Mouse (Mus musculus): Measurements from ENCODE around the gene Ide. TPM values are rescaled to one million over a fixed set of nuclear protein-coding genes. Genes with fewer than 3 reads are reported as not detected.
A peak's percentile ranks its signal among the peaks of the same experiment; 100 is the strongest.

Gene Ide
- polyA plus RNA-seq, 1 experiment from 2014 or later, result 43.2 TPM

DNA sequence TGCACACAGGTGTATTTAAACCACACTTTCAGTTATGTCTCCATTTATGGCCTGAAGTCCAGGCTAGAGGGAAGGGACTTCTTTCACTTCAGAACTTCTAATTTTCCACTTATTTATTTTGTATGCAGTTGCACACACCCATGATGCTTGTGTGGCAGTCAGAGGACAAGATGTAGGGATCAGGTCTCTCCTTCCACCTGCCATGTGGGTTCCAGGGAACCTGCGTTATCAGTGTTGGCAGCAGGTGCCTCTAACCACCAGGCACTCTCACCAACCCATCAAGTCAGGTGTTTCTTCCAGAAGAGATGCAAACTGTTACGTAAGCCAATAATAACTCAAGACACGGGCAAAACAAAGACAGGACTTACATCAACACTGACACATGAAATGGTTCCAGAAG, 35.9 kb downstream of the Ide start:
- H3K27ac ChIP-seq (replicated peaks), result no peak overlapping the region
- no peaks in the 10 kb centered on the region for H3K27me3 ChIP-seq
- no peaks in the 10 kb centered on the region for H3K4me1 ChIP-seq (replicated peaks)
- ATAC-seq (ENCODE audit: low FRiP score, low read depth), result no peak
- WGBS, result 85% methylated on average over 3 of the region's 3 CpGs
- H3K9ac ChIP-seq, result no peak overlapping the region
- no peaks in the 10 kb centered on the region for H3K9me3 ChIP-seq
- no peaks in the 10 kb centered on the region for H3K36me3 ChIP-seq
- no peak overlapping the region for H3K4me3 ChIP-seq
- H3K4me2 ChIP-seq, result no peak overlapping the region

DNA sequence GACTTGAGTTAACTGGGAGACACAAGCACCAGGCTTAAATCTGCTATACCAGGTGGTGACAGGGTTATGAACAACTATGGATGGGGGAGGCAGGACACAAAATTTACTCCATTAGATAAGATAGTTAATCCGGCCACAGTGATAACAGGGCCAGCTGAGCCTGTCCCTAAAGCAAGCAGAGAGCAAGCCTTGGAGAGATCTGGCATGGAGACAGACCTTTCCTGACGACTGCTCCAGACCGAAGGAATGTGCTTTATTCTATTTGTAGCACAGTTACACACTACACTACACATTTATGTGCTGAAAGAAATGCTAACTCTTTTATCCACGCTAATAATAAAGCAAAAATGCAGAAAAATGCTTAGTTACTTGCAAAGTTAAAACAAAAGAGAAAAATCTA, 46.0 kb downstream of the Ide start:
- H3K9ac ChIP-seq, result no peak overlapping the region
- no peak overlapping the region for H3K4me3 ChIP-seq
- no peaks in the 10 kb centered on the region for H3K9me3 ChIP-seq
- no peaks in the 10 kb centered on the region for H3K27me3 ChIP-seq
- H3K27ac ChIP-seq (replicated peaks), result no peak overlapping the region
- WGBS, result 78% methylated on average over 4 of the region's 4 CpGs
- no peaks in the 10 kb centered on the region for H3K4me1 ChIP-seq (replicated peaks)
- ATAC-seq (ENCODE audit: low FRiP score, low read depth), result no peak
- peaks cover 12% of the 10 kb centered on the region; the same call in 1 of the 2 replicates for H3K36me3 ChIP-seq
- H3K4me2 ChIP-seq, result no peak overlapping the region

GRCm38 (mm10) chr19:37290906-37291305, 46.7 kb downstream of the Ide start:
- no peak overlapping the region for H3K9ac ChIP-seq
- no peaks in the 10 kb centered on the region for H3K9me3 ChIP-seq
- no peak overlapping the region for H3K27ac ChIP-seq (replicated peaks)
- H3K4me3 ChIP-seq, result no peak overlapping the region
- H3K36me3 ChIP-seq, result peaks cover 13% of the 10 kb centered on the region; the same call in 1 of the 2 replicates
- ATAC-seq (ENCODE audit: low FRiP score, low read depth), result no peak
- no peaks in the 10 kb centered on the region for H3K27me3 ChIP-seq
- 92% methylated on average over 8 of the region's 8 CpGs for WGBS
- no peak overlapping the region for H3K4me2 ChIP-seq
- no peaks in the 10 kb centered on the region for H3K4me1 ChIP-seq (replicated peaks)

DNA sequence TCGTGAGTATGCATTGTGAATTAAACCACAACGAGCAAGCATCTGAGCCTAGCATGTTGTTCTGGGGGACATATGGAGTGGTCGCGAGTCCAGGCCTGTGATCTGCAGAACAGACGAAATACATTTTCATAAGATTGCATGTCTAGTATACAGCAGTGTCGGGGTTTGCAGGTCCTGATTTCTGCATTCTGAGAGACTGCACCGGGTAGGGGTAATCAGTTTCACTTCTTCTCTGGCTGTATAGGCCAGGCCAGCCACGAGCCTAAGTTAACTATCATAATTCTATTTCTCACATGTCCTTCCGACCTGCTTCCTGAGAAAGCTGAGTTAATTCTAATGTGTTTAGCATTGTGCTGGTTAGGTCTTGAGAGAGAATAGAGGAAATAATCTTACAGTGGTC, 52.9 kb downstream of the Ide start:
- Histone ChIP-seq H3K4me1 (replicated peaks) (no peaks in the 10 kb centered on the region), H3K4me3 (no peak overlapping the region), H3K9me3 (no peaks in the 10 kb centered on the region), H3K27me3 (no peaks in the 10 kb centered on the region), H3K36me3 (peaks cover 42% of the 10 kb centered on the region), H3K27ac (replicated peaks) (no peak overlapping the region), H3K4me2 (no peak overlapping the region), H3K9ac (no peak overlapping the region)
- ATAC-seq (ENCODE audit: low FRiP score, low read depth), result no peak
- 96% methylated on average over 9 of the region's 9 CpGs for WGBS

- Histone ChIP-seq H3K4me3 (no peak overlapping the region), H3K36me3 (peaks cover 51% of the 10 kb centered on the region), H3K27me3 (no peaks in the 10 kb centered on the region), H3K27ac (replicated peaks) (no peak overlapping the region), H3K4me2 (no peak overlapping the region), H3K9me3 (no peaks in the 10 kb centered on the region), H3K4me1 (replicated peaks) (no peaks in the 10 kb centered on the region), H3K9ac (no peak overlapping the region)
- ATAC-seq (ENCODE audit: low FRiP score, low read depth), result no peak
- WGBS, result 95% methylated on average over 6 of the region's 6 CpGs
Observed at GRCm38 (mm10) chr19:37283166-37283565, 54.5 kb downstream of the Ide start.

GRCm38 (mm10) chr19:37281710-37282109, 55.9 kb downstream of the Ide start:
- H3K4me1 ChIP-seq (replicated peaks), result no peaks in the 10 kb centered on the region
- no peaks in the 10 kb centered on the region for H3K9me3 ChIP-seq
- 97% methylated on average over 1 of the region's 1 CpGs for WGBS
- H3K36me3 ChIP-seq, result peaks cover 54% of the 10 kb centered on the region
- no peak overlapping the region for H3K9ac ChIP-seq
- no peak overlapping the region for H3K27ac ChIP-seq (replicated peaks)
- no peaks in the 10 kb centered on the region for H3K27me3 ChIP-seq
- no peak overlapping the region for H3K4me2 ChIP-seq
- no peak for ATAC-seq (ENCODE audit: low FRiP score, low read depth)
- no peak overlapping the region for H3K4me3 ChIP-seq

DNA sequence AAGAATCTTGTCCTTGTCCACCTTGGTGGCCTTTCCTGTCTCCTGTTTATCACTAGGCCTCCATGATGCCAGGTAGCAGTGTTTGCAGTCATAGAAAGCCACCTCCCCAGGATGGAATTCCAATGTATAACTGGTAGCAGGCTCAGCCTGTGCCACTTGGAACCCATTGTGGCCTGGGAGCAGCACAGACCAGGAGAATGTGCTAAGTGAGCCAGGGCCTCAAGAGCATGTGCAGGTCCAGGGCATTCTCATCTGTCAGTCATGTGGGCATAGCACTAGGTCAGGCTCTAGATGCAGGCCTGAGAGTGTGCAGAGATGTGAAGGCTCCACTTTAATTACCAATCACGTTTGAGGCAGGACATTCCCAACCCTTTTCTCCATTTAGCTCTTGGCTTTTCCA, 58.5 kb downstream of the Ide start:
- Histone ChIP-seq H3K9ac (no peak overlapping the region), H3K9me3 (no peaks in the 10 kb centered on the region), H3K4me3 (no peak overlapping the region), H3K27ac (replicated peaks) (no peak overlapping the region), H3K36me3 (peaks cover 49% of the 10 kb centered on the region), H3K4me1 (replicated peaks) (no peaks in the 10 kb centered on the region), H3K4me2 (no peak overlapping the region), H3K27me3 (no peaks in the 10 kb centered on the region)
- WGBS, result 83% methylated on average over 1 of the region's 1 CpGs
- no peak for ATAC-seq (ENCODE audit: low FRiP score, low read depth)

GRCm38 (mm10) chr19:37275555-37275954, 62.1 kb downstream of the Ide start:
- no peaks in the 10 kb centered on the region for H3K4me1 ChIP-seq (replicated peaks)
- ATAC-seq (ENCODE audit: low FRiP score, low read depth), result no peak
- peaks cover 35% of the 10 kb centered on the region for H3K36me3 ChIP-seq
- H3K9ac ChIP-seq, result no peak overlapping the region
- no peak overlapping the region for H3K4me2 ChIP-seq
- WGBS, result 93% methylated on average over 9 of the region's 9 CpGs
- H3K27me3 ChIP-seq, result no peaks in the 10 kb centered on the region
- H3K9me3 ChIP-seq, result no peaks in the 10 kb centered on the region
- no peak overlapping the region for H3K27ac ChIP-seq (replicated peaks)
- no peak overlapping the region for H3K4me3 ChIP-seq

GRCm38 (mm10) chr19:37269106-37269505, 68.5 kb downstream of the Ide start:
- H3K27me3 ChIP-seq, result no peaks in the 10 kb centered on the region
- no peak overlapping the region for H3K27ac ChIP-seq (replicated peaks)
- no peak overlapping the region for H3K4me2 ChIP-seq
- peaks cover 11% of the 10 kb centered on the region for H3K36me3 ChIP-seq
- no peak overlapping the region for H3K4me3 ChIP-seq
- WGBS, result 93% methylated on average over 16 of the region's 16 CpGs
- H3K9me3 ChIP-seq, result no peaks in the 10 kb centered on the region
- H3K9ac ChIP-seq, result no peak overlapping the region
- ATAC-seq (ENCODE audit: low FRiP score, low read depth), result no peak
- peaks cover 7% of the 10 kb centered on the region for H3K4me1 ChIP-seq (replicated peaks)

DNA sequence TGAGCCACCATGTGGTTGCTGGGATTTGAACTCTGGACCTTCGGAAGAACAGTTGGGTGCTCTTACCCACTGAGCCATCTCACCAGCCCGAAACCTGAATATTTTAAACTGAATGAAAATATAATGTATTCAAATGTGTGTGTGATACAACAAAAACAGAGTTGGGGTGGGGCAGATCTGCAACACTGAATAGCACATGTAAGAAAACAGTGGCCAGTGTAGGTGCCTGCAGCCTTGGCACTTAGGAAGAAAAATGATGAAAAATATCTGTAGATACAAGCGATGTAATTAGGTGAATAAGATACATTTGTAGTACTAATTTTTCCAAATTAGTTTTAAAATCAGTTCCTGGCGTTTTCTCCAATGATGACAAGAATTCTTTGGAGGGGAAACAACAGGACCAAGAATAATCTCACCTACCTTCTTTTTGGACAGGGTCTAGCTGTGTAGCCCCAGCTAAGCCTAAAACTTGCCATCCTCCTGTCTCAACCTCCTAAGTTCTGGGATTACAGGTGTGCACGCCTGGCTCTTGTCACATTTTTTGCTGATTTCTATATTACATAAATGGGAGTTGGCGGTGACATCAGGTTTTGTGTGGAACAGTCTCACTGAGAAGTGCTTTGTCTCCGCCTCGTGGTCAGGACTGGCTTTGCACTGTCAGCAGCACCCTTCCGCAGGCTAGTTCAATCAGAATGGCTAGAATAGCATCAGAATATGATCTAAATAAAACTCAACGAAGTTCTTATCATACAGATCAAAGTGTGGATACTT, 72.1 kb downstream of the Ide start:
- Histone ChIP-seq H3K36me3 (peaks cover 11% of the 10 kb centered on the region), H3K4me1 (replicated peaks) (peaks cover 10% of the 10 kb centered on the region), H3K9me3 (no peaks in the 10 kb centered on the region), H3K4me3 (no peak overlapping the region), H3K27me3 (no peaks in the 10 kb centered on the region), H3K27ac (replicated peaks) (no peak overlapping the region), H3K9ac (no peak overlapping the region), H3K4me2 (peak overlapping the region; percentile 24; the same call in 1 of the 2 replicates)
- peak; percentile 89 for ATAC-seq (ENCODE audit: low FRiP score, low read depth)
- 30% methylated on average over 10 of the region's 10 CpGs for WGBS

DNA sequence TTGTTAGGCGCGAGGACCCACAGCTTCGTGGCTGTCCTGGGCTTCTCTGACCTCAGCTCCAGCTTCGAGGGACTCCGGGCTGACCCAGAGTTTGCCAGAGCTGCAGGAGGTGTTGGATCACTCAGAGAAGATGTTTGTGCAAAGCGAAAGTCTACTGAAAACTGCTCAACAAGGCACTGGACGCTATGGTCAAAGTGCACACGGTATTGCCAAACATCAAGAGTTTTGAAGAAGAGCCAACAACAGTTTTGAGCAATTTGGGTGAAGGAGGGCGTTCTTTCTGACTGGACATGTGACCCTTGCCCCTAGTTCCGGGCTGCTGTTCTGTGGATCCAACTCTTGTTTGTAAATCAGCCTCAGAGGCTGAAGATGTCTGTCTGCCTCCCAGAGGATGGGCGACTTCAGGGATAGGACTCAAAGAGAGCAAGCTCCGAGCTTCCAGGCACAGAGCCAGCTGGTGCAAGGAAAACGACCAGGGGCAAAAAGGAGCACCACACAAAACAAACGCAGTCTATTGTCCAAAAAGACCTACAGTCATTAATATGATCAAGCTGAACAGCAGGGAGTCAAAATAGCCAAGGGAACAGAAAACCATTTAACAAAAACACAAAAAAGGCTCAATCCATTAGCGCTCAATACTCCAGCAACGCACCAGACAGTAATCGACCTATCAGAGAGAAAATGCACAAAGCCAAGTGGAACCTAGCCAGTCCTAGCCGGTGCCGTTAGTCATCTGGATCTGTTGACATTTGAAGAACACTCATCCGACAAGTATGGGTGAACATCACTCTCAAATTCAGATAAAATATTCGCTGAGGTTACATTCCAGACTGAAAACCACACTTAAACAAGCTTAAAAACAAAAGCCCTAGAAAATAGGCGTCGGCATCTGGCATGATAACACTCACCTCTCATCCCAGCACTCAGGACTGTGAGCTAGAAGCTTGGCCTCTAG, 73.4 kb downstream of the Ide start:
- Histone ChIP-seq H3K4me3 (no peak overlapping the region), H3K4me1 (replicated peaks) (peaks cover 10% of the 10 kb centered on the region), H3K9me3 (no peaks in the 10 kb centered on the region), H3K27ac (replicated peaks) (no peak overlapping the region), H3K27me3 (no peaks in the 10 kb centered on the region; the same call in 1 of the 2 replicates), H3K4me2 (peak overlapping the region; percentile 28), H3K36me3 (peaks cover 8% of the 10 kb centered on the region), H3K9ac (no peak overlapping the region)
- 39% methylated on average over 23 of the region's 23 CpGs for WGBS
- no peak for ATAC-seq (ENCODE audit: low FRiP score, low read depth)

DNA sequence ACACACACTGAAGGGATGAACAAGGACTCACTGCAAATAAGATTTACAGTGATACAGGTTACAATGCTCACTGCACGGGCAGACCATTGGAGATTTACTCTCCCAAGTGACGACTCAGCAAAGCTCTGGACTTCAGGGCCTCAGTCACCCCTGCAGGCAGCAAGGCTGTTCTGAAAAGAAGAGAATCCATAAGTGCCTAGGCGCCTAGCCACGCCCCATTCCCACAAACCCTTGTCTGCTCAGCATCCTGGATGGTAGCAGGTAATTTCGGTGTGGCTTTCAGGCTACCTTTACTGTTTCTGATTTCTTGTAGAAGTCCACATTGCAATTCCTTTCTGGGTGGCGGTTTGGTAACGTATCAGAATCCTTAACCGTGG, 74.1 kb downstream of the Ide start:
- Histone ChIP-seq H3K4me3 (no peak overlapping the region), H3K9me3 (no peaks in the 10 kb centered on the region), H3K4me2 (peak overlapping the region; percentile 28; the same call in 1 of the 2 replicates), H3K27ac (replicated peaks) (no peak overlapping the region), H3K9ac (no peak overlapping the region), H3K36me3 (peaks cover 1% of the 10 kb centered on the region; the same call in 1 of the 2 replicates), H3K27me3 (no peaks in the 10 kb centered on the region; the same call in 1 of the 2 replicates), H3K4me1 (replicated peaks) (peaks cover 10% of the 10 kb centered on the region)
- 66% methylated on average over 8 of the region's 8 CpGs for whole genome bisulfite sequencing
- no peak for ATAC-seq (ENCODE audit: low FRiP score, low read depth)
